Mouse (Mus musculus) activated CD4-positive, CD25-positive, alpha-beta regulatory T cell, adult 9 weeks (primary cell): ENCODE measurements around the gene Golph3. TPM values are rescaled to one million over a fixed set of nuclear protein-coding genes. Genes with fewer than 3 reads are reported as not detected.

Experiments
- polyA plus RNA-seq: library from polyadenylated mRNA; unstranded; fragments of 100-300 nt; shearing (Covaris generic); gene quantifications from one replicate; pipeline ENCODE4 v1.2.1, GENCODE M21; 2017

Golph3 gene
- polyA plus RNA-seq = 27.7 TPM

GRCm38 (mm10) chr15:12321091-12321787 is at the start of gene Golph3:
Gene Golph3 (plus strand): TSS chr15:12321450.

GRCm38 (mm10) chr15:12321788-12322621 is 755 bp downstream of the Golph3 start, which contains the start of gene 1810049J17Rik:
Gene 1810049J17Rik (minus strand): TSS chr15:12321899.

Other genes starting within 250 kb of the Golph3 start
- 163 TPM for gene Zfr, start 203.6 kb upstream of the Golph3 start, polyA plus RNA-seq
- 41.1 TPM for gene Mtmr12, start 116.4 kb upstream of the Golph3 start, polyA plus RNA-seq
- not detected for gene 1810049J17Rik, start 449 bp downstream of the Golph3 start, polyA plus RNA-seq